Mouse (Mus musculus): ENCODE measurements around the gene Fnbp4. TPM values are rescaled to one million over a fixed set of nuclear protein-coding genes. Genes with fewer than 3 reads are reported as not detected.

The Fnbp4 gene
- total RNA-seq (2023) = 100 to 1,000 TPM; 175 TPM

GRCm38 (mm10) chr2:90745053-90745678, at the start of gene Fnbp4:
Gene Fnbp4, plus strand, starts transcription at chr2:90745370.

GRCm38 (mm10) chr2:90782458-90782857, 37.3 kb downstream of the Fnbp4 start, which contains the start of gene Agbl2:
Gene Agbl2, plus strand, starts transcription at chr2:90782727.

Other genes with a start within 250 kb of the Fnbp4 start
- 100 to 1,000 TPM; 340 to 345 TPM for gene Ptprj, start 164.7 kb upstream of the Fnbp4 start, total RNA-seq (2023)
- gene Nup160, start 68.2 kb upstream of the Fnbp4 start, total RNA-seq (2023) = 10 to 100 TPM; 22.5 to 32.6 TPM
- gene Agbl2, start 37.4 kb downstream of the Fnbp4 start, total RNA-seq (2023) = not detected
- 10 to 100 TPM; 80.9 to 86.8 TPM for gene Mtch2, start 101.8 kb downstream of the Fnbp4 start, total RNA-seq (2023)
- not detected for gene C1qtnf4, start 140.5 kb downstream of the Fnbp4 start, total RNA-seq (2023)
- gene Kbtbd4, start 159.4 kb downstream of the Fnbp4 start, total RNA-seq (2023) = 10 to 100 TPM; 10.3 to 12.7 TPM
- gene Ndufs3, start 159.5 kb downstream of the Fnbp4 start, total RNA-seq (2023) = 10 to 100 TPM; 62.6 to 72.9 TPM
- 10 to 100 TPM; 64.3 to 71.6 TPM for gene Celf1, start 195.0 kb downstream of the Fnbp4 start, total RNA-seq (2023)

All from monocyte, adult 59 days (primary cell).